Mouse (Mus musculus): ENCODE measurements around the gene Erich4.

Erich4 gene

GRCm38 (mm10) chr7:25624851-25625250 lies 9.2 kb upstream of the Erich4 start:
- in situ Hi-C loops (cut with MboI, MseI) = loop anchor here (5.0 kb wide), 1 partner anchor 32 kb away; the partner anchor contains the start of genes Bckdha and Exosc5

- in situ Hi-C loops (cut with MboI, MseI) = loop anchor here (5.0 kb wide), 1 partner anchor 33 kb away; the partner anchor contains the start of genes Bckdha and Exosc5
These were observed 8.2 kb upstream of the Erich4 start for GRCm38 (mm10) chr7:25623857-25624370.

GRCm38 (mm10) chr7:25620751-25621150 lies 5.1 kb upstream of the Erich4 start:
- in situ Hi-C loops (cut with MboI, MseI) = loop anchor here (5.0 kb wide), 1 partner anchor 37 kb away; the partner anchor contains the start of genes Bckdha and Exosc5

GRCm38 (mm10) chr7:25620101-25620500 lies 4.4 kb upstream of the Erich4 start:
- in situ Hi-C loops (cut with MboI, MseI) = loop anchor here (5.0 kb wide), 1 partner anchor 37 kb away; the partner anchor contains the start of genes Bckdha and Exosc5

GRCm38 (mm10) chr7:25619722-25619991 lies 4.0 kb upstream of the Erich4 start:
- in situ Hi-C loops (cut with MboI, MseI) = loop anchor here (10.0 kb wide), 1 partner anchor 415 kb away; no protein-coding TSS in a partner anchor

- in situ Hi-C loops (cut with MboI, MseI) = loop anchor here (10.0 kb wide), 1 partner anchor 414 kb away; no protein-coding TSS in a partner anchor
These were observed 3.4 kb upstream of the Erich4 start, which contains the start of gene Dmac2 for GRCm38 (mm10) chr7:25618865-25619721. TSS of gene Dmac2 (plus strand) at chr7:25619414.

GRCm38 (mm10) chr7:25617376-25618160 lies 1.9 kb upstream of the Erich4 start:
- in situ Hi-C loops (cut with MboI, MseI) = loop anchor here (10.0 kb wide), 1 partner anchor 413 kb away; no protein-coding TSS in a partner anchor

- in situ Hi-C loops (cut with MboI, MseI) = loop anchor here (10.0 kb wide), 1 partner anchor 410 kb away; no protein-coding TSS in a partner anchor
These were observed 624 bp downstream of the Erich4 start for GRCm38 (mm10) chr7:25614831-25615705.

- in situ Hi-C loops (cut with MboI, MseI) = loop anchor here (10.0 kb wide), 1 partner anchor 409 kb away; no protein-coding TSS in a partner anchor
These were observed 1.6 kb downstream of the Erich4 start for GRCm38 (mm10) chr7:25614086-25614485.

- in situ Hi-C loops (cut with MboI, MseI) = loop anchor here (10.0 kb wide), 1 partner anchor 407 kb away; no protein-coding TSS in a partner anchor
These were observed 4.2 kb downstream of the Erich4 start for GRCm38 (mm10) chr7:25611501-25611900.

- in situ Hi-C loops (cut with MboI, MseI) = loop anchor here (10.0 kb wide), 1 partner anchor 405 kb away; no protein-coding TSS in a partner anchor
These were observed 5.6 kb downstream of the Erich4 start for GRCm38 (mm10) chr7:25610056-25610455.

GRCm38 (mm10) chr7:25607196-25607595 lies 8.5 kb downstream of the Erich4 start:
- in situ Hi-C loops (cut with MboI, MseI) = no loop called here

GRCm38 (mm10) chr7:25606625-25607063 lies 9.0 kb downstream of the Erich4 start:
- in situ Hi-C loops (cut with MboI, MseI) = no loop called here

GRCm38 (mm10) chr7:25601346-25601745 lies 14.3 kb downstream of the Erich4 start:
- in situ Hi-C loops (cut with MboI, MseI) = no loop called here

GRCm38 (mm10) chr7:25600666-25601065 lies 15.0 kb downstream of the Erich4 start:
- in situ Hi-C loops (cut with MboI, MseI) = no loop called here

- in situ Hi-C loops (cut with MboI, MseI) = loop anchor here (5.0 kb wide), 2 partner anchors 122 to 172 kb away; partner anchors contain the start of gene Ceacam1
These were observed 16.0 kb downstream of the Erich4 start for GRCm38 (mm10) chr7:25599663-25600062.

- in situ Hi-C loops (cut with MboI, MseI) = no loop called here
These were observed 21.8 kb downstream of the Erich4 start for GRCm38 (mm10) chr7:25593859-25594258.

GRCm38 (mm10) chr7:25591226-25591625 lies 24.5 kb downstream of the Erich4 start:
- in situ Hi-C loops (cut with MboI, MseI) = no loop called here

GRCm38 (mm10) chr7:25585351-25586204 lies 30.1 kb downstream of the Erich4 start:
- in situ Hi-C loops (cut with MboI, MseI) = no loop called here

All from regulatory T cell (primary cell).